Mouse (Mus musculus): ENCODE measurements around the gene Lnpep.
"Not testable (repeated sequence)": the region's sequence is repeated elsewhere in the genome, so short reads cannot be mapped to it uniquely, and the experiment has no call there.

Lnpep gene

DNA sequence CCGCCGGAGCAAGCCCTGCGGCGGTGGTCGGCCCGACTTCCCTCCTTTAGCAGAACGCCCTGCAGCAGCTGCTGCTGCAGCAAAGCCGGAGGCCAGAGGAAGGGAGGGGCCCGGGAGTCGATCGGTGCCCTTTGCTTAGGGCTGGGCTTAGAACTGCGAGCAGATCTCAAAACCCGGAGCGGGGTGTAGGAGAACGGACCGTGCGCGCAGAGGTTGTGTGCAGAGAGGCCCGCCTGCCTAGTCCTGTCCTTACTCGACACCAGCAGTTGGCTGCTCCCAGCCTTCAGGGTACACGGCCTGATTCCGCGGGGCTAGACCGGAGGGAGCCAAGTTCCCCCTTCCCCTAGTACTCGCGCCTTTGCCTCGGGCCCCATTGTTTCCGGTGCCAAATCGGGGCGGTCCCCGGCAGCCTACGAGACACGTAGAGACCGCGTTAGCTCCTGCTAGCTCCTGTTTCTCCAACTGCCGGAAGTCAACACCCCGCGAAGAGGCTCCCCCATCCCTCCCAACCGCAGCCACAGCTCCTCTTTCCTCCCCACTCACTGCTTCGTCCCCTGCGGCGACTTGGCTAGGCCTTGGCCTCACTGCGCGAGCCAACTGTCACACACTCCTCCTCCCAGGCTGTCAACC, at the start of gene Lnpep:
TSS of gene Lnpep (minus strand) at position 94 of the 630 bp plus-strand sequence.
- DNase-seq (ENCODE audit: low spot score in 2 of 2): peak; percentile 86 to 95

DNA sequence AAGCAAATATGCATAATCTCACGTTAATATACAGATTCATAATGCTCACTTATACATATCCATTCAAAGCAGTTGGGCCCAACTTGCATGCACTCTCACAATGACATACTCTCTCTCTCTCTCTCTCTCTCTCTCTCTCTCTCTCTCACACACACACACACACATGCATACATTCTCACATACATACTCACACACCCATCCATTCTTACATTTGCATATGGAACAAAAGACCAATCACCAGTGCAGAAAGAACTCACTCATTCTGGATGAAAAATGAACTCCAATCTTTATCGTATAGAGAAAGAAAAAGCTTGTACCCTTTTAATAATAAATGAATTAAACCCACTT, 31.0 kb upstream of the Lnpep start:
- no peak for DNase-seq (ENCODE audit: low spot score in 2 of 2)

DNA sequence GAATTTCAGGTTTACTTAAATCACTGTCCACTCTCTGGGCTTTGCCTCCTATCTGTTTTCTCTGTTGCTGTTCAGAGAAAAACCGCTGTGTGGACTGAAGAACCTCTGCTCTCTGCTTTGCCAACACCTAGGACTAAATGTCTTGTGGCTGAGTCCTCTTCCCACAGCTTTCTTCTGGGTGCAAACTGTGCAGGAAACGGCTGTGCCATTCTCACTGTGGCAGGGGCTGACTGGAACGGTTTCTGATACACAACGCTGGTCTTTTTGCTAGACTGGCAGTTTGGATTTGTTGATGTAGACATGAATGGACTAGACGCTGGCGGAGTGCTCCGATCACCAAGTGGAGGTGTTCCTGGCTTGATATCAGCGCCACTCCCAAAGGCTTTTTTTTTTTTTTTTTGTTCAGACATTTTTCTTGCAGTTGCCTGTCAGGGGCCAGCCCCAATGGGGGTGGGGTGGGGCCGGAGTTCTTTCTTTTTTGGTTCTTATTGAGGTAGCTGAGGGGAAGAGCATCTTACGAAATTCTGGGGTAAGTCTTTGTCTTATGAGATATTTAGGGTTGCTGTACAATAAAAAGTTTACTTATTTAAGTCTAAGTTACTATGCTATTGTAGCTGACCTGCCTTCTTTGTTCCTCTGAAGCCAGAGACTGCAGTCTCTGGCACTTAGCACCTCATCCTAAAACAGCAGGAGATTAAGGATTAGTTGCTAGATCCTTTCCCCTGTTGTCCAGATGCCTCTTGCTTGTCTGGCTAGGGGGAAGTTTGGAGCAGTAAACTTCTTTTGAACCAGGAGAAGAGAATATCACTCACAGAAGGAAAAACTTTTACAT, 30.4 kb upstream of the Lnpep start:
- no peak for DNase-seq (ENCODE audit: low spot score in 2 of 2)

DNA sequence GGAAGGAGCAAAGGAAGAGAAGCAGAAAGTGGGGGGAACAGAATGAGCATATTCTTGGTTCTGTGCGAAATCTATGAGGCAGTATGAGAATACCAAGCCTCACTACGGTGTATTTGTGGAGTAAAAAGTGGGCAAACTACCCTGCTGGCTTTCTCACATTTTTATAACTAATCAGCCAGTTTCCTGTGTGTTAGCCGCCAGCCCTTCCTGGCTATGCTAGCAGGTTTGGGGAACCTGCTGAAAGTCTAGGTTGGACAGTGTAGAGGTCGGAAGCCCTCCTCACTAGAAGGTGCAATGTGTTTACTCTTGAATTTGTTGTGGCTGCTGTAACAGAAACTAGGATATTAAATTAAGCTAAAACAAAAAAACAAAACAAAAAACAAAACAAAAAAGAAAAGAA, 27.7 kb upstream of the Lnpep start:
- DNase-seq (ENCODE audit: low spot score in 2 of 2): no peak

DNA sequence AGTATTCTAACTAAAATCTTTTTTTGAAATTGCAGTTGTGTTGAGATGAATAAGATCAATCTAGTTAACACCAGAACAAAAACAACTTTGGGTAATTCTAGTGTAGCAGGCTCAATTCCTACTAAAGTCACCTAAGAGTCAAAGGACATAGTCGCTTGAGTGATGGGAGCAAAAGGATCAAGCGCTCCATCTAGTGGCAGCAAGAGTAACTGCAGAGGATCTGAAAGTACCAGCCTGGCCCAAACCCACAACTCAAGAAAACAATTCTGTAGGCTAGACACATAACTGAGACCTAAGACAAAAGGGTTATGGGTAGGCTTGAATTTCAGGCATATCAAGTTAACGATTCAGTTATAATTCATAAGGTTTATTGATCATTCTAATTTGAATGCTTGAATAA, 20.9 kb upstream of the Lnpep start:
- peak in 1 of 2 experiments; percentile 14 for DNase-seq (ENCODE audit: low spot score in 2 of 2)

DNA sequence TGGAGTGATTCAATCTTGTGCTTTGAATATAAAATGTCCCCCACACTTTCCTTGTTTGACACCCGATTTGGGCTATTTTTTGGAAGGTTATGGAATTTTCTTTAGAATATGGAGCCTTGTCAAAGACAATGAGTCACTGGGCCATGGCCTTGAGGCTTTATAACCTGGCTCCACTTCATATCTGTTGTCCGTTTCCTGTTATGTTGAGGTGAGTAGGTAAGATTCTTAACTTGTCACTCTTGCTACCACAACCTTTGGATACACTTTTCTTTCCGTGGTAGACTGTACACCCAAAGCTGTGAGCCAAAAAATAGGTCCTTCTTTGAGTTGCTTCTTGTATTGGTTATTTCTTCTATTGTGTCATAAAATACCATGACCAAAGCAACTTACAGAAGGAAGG, 12.5 kb upstream of the Lnpep start:
- DNase-seq (ENCODE audit: low spot score in 2 of 2): no peak

DNA sequence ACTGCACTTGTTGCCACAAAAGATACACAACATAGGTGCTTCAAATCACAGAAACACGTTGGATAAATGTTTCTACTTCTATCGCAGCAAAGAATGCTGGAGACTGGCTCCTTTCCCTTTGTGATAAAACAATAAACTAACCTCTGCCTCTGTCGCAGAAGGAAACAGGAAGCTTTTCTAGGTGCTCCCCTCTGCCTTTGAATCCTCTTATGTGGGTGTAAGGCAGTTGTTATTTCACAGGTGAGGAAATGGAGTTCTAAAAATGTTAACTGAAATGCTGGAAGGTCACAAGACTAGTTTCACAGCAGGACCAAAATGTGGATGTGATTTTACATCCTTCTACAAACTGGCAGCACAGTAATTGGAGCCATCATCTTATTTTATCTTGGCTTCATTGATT, 11.3 kb upstream of the Lnpep start:
- no peak for DNase-seq (ENCODE audit: low spot score in 2 of 2)

DNA sequence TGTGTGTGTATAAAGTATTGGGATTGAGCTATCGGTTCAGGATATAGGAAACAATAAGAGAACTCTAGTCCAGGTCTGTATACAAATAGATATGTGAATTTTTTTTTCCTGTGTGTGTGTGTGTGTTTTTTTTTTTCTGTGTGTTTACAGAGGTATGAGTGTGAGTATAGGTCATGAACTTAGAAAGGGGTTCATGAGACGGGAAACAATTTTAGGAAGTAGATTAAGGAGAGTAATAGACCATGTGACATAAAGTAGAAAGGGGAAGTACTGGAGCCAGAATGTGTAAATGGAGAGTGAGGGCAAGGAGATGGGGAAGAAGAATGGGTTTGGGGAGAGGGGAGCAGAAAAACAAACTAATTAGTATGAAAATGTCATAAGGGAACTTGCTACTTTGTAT, 9.2 kb upstream of the Lnpep start:
- DNase-seq (ENCODE audit: low spot score in 2 of 2): no peak

DNA sequence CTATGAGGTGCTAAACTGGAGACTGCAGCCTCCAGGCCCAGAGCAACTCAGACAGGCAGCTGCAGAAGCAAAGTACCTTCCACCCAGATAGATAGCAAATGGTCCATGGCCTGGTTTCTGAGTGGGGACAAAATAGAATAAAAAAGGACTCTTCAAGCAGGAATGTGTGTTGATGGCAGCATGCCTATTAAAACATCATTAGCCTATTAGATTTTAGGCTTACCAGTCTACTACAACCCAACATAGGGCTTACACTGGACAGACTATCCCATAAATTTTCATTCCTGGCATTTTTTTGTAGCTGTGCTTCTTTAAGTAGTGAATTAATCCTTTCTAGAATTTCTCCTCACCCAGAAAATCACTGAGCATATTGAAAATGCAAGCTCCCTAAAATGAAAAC, 7.1 kb upstream of the Lnpep start:
- no peak for DNase-seq (ENCODE audit: low spot score in 2 of 2)

DNA sequence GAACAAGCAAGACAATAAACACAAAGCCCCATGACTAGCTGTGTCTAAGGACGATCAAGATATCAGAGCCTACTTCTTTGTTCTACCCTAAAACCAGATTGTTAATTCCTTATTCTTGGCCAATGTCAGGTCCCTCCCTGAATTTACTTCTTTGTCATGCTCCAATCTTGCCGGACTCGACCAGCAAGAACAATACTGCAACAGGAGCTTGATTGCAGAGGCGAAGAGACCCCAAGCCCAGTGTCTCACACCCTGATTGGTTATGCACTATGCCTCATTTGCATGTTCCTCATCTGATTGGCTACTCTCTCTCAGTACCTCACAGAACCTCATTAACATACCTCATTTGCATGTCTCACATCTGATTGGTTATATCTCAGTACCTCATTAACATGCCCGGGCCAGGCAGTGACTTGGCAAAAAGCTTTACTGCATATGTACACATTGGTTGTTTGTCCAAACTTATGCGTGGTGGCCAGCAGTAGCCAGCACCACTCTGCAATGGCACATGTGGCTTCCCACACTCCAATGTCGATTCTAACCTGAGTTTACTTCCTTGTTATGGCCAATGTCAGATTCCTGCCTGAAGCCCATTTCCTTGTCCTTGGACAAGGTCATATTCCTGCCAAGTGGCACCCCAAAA, 3.5 kb upstream of the Lnpep start:
- not testable (repeated sequence) for DNase-seq (ENCODE audit: low spot score in 2 of 2)

DNA sequence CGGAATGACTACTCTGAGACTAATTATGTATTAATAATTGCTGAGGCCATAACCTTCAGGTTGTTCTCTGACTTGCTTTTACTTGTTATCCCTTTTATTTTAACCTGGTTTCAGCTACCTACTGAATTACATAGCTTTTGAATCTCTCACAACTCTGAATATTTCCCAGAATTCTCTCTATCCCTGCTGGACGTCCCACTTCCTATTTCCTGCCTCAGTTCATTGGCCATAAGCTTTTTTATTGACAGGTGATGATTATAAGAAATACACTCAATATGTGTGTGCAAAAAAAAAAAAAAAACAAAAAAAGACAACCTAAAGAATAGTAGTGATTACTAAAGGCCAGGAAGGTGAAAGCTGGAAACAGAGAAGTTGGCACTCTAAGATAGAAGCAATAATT, 2.7 kb upstream of the Lnpep start:
- no peak for DNase-seq (ENCODE audit: low spot score in 2 of 2)

DNA sequence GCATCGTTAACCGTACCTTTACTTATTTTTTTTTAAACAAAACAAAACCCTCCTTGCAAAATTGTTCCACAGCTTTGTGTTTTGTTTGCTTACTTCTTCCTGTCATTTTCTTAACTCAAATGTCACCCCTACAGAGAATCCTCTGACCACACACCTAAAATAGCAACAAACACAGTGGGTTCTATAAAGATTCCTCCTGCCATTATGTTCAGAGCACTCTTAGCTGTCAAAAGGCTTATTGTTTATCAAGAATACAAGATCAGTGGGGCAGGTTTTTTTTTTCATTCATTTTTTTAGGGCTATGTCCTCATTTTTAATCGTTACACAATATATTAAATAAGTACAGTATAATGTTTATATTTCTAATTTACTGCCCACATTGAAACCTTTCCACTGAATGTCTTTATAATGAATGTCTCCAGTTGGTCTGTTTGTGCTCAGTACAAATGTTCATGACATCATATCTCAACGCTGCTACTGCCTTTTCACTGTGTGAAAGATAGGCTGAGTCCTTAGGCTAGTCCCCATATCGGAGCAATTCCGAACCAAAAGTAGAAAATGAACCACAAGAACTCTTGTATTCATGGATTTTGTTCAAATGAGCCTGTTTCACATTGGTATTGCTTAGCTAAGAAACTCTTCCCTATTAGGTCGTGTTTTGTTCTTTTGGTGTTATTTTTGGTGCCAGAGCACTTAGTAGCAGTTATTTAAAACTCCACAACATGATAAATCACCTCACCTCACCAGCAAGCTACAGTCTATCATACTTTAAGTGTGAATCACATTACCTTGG, 1.2 kb upstream of the Lnpep start:
- DNase-seq (ENCODE audit: low spot score in 2 of 2): no peak

DNA sequence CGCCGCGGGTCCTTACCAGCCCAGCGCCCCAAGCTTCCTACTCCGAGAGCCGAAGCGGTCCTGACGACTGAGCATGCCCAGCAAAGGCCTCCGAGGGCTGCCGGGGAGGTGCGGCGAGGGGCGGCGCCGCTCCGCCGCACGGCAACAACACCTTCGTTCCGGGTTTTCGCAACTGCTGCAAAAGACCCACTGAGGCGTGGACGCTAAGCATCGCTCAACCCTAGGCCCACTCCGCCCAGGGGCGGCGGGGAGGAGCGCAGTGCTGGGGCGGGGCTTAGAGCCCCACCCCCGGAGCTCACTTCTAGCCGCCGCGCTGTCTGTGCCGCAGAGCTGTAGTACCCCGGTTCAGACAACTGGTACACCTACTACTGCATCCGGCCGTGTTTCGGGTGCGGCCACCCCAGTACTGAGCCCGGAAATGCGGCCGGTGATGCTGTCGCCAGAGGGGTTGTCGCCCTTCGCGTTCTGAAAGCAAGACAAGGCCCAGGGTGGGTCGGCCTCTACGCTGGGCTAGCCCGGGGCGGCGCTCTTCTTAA, 361 bp downstream of the Lnpep start:
- DNase-seq (ENCODE audit: low spot score in 2 of 2): peak; percentile 84 to 93

DNA sequence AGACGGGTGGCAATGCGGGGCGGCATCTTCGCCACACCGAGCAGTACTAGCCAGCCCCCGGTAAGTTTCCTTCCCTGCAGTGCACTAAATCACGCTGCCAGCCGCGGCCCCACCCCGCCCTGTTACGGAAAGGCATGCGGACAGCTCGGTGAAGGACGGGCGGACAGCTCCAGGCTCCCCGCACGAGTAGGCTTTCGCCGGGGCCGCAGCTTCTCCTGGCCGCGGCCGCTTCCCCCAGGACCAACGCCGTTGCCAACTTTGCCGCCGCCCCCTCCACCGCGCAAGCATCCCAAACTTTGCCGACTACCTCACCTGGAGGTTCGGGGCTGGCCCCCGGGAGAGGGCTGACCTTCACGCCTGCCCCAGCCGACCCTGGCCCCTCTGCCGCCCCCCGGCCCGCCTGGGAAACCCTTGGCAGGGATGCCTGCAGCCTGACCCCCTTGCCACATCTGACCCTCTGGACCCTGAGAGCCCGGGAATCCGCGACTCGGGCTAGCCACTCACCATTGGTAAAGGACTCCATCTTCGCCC, 895 bp downstream of the Lnpep start:
- peak in 1 of 2 experiments; percentile 56 for DNase-seq (ENCODE audit: low spot score in 2 of 2)

DNA sequence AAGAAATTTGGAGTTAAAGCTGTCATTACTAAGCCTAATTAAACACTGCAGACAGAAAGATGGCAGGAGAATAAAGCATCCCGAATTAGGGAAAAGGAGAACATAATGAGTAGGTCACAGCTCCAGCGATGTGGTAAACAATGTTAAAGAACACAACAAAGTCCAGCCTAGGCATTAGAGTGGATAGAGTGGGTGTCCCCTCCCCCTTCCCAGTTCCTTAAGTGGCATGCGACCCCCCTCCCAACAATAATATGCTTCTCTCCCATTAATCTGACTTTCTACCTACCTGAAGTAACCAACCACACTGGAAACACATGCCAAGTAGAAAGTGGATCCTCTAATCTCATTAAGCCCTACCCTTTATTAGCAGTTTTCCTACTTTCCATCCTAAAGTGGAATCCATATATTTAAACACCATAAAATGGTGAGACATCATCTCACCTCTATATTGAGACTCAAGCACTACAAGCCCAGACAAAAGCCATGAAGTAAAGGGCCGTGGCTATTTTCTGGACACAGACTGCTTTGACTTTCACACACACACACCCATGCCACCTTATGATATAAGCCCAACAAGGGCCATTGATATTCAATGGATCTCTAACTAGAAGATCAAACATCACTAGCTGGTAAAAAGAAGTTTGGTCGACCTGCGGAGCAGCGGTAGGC, 1.5 kb downstream of the Lnpep start:
- DNase-seq (ENCODE audit: low spot score in 2 of 2): no peak

DNA sequence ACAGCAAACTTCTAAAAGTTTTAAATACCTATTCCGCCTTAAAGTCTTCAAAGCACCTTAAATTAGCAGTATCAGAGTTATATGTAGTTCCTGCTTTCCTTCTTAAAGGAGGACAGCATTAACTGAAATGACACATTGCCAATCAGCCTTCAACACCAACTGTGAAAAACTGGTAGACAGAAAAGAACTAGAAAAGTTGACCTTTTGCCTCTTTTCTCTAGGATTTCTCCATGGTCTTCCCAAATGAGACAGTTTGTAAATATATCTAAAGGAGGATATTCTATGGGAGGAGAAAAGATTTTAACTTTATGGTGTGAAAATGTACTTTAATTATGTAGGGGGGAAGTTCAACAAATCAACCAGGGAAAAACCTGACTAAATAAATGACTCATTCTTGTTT, 2.3 kb downstream of the Lnpep start:
- DNase-seq (ENCODE audit: low spot score in 2 of 2): no peak

DNA sequence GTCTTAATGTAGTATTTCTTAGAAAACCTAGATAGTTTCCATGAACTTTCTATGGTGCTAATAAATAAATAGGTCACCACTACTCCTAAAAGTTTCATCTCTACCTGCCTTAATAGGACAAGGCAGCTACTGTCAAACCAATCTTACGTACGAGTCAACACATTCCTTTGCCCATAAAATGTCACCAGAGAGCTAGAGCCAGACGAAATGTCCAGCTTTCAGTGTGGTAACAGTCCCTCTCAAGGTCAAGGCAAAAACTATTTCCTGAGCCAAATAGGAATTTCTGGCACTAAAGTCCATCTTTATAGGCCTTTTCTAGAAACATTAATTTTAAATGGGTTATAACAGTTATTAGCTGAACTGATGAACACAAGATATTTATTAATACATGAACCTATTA, 3.3 kb downstream of the Lnpep start:
- no peak for DNase-seq (ENCODE audit: low spot score in 2 of 2)

DNA sequence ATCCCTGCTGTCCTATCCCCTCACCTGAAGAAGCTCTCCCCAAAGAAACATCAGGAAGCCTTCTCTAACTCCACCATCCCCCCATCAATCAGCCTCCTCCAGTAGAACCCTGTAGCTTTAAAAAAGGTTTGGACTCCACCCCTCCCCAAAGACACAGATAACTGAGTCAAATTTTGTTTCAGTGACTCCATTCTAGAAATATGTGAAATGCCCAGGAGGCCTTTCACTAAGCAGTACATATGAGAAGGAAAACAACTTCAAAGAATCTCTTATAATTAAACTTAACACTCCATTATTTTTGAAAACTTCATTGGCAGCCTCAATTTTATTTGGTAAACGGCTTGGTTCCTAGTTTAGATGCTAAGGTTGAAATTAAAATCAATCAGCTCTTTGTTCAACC, 6.4 kb downstream of the Lnpep start:
- DNase-seq (ENCODE audit: low spot score in 2 of 2): no peak

DNA sequence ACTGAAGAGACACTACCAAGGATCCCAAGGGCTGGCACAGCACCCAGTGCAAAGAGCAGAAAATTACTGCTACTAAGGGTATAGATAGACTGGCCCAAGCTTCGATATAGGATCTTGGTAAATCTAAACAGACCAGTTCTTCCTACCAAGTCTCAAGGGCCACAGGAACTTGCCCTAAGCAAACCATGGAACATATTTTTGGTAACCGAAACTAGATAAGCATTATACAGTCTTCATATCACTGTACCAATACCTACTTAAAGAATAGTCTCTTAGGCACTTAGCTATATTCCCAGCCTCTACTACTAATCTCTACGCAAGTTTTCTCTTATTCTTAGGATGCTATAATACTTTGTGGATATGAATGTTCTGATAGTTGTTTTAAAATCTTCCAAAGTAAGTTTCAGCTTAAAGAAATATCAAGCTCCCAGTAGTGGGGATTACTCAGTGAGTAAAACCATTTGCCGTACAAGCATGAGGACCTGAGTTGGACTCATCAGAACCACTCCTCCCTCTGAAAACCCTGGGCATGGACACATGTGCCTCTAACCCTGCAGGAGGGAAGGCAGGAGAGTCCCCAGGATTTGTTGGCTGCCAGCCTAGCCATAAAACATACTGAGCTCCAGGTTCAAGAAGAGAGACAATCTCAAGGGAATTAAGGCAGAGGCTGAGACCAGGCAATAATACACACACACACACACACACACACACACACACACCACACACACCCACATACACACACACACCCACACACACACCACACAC, 7.2 kb downstream of the Lnpep start:
- no peak for DNase-seq (ENCODE audit: low spot score in 2 of 2)

DNA sequence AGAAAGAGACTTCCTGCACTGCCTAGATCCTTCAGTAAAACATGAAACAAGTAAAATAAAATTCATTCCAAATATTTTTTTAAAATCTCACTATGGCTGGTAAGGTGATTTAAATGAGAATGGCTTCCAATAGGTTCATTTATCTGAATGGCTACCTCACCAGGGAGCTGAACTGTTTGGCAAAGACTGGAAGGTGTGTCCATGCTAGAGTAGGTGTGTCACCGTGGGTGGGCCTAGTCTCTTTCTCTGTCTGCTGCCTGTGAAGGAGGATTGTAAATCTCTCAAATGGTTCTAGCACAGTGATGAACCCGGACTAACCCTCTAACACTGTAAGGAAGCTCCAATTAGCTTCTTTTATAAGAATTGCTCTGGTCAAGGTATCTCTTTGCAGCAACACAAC, 12.5 kb downstream of the Lnpep start:
- DNase-seq (ENCODE audit: low spot score in 2 of 2): no peak

Data from left cerebral cortex, adult 9 months (tissue).